Mouse (Mus musculus) gastrocnemius, postnatal 25 days (tissue): ENCODE data around the gene Slc35c2. TPM values are rescaled to one million over a fixed set of nuclear protein-coding genes. Genes with fewer than 3 reads are reported as not detected.

ENCODE experiments used
- DNase-seq: peaks from one replicate; pipeline ENCODE4 v3.0.0; 2022
- total RNA-seq, 2 experiments: library from RNA; stranded (reverse); gene quantifications; 1 replicate in 1 of 2; 2 replicates in 1 of 2; pipeline ENCODE4 v1.2.3; 2021

Slc35c2 gene
- total RNA-seq, 2 experiments from 2014 or later: 16.0 to 17.0 TPM

- DNase-seq: no peak
Measured at GRCm38 (mm10) chr2:165312381-165312780, 24.7 kb upstream of the Slc35c2 start.

GRCm38 (mm10) chr2:165311577-165311976, 23.9 kb upstream of the Slc35c2 start:
- no peak for DNase-seq

- DNase-seq: no peak
Measured at GRCm38 (mm10) chr2:165310818-165311425, 23.3 kb upstream of the Slc35c2 start.

- no peak for DNase-seq
Measured at GRCm38 (mm10) chr2:165307801-165308200, 20.1 kb upstream of the Slc35c2 start.

GRCm38 (mm10) chr2:165305438-165305837, 17.8 kb upstream of the Slc35c2 start:
- DNase-seq: no peak

GRCm38 (mm10) chr2:165304819-165305218, 17.1 kb upstream of the Slc35c2 start:
- DNase-seq: no peak

- DNase-seq: no peak
Measured at GRCm38 (mm10) chr2:165303354-165304012, 15.8 kb upstream of the Slc35c2 start.

GRCm38 (mm10) chr2:165301409-165301808, 13.7 kb upstream of the Slc35c2 start:
- no peak for DNase-seq

- DNase-seq: no peak
Measured at GRCm38 (mm10) chr2:165300885-165301284, 13.2 kb upstream of the Slc35c2 start.

GRCm38 (mm10) chr2:165300424-165300823, 12.8 kb upstream of the Slc35c2 start:
- no peak for DNase-seq

GRCm38 (mm10) chr2:165297429-165297828, 9.8 kb upstream of the Slc35c2 start:
- DNase-seq: no peak

- DNase-seq: peak; percentile 58
Measured at GRCm38 (mm10) chr2:165296571-165296970, 8.9 kb upstream of the Slc35c2 start.

- peak; percentile 66 for DNase-seq
Measured at GRCm38 (mm10) chr2:165288315-165289031, 804 bp upstream of the Slc35c2 start.

- DNase-seq: no peak
Measured at GRCm38 (mm10) chr2:165286361-165287201, 1.1 kb downstream of the Slc35c2 start.

GRCm38 (mm10) chr2:165285621-165286020, 2.0 kb downstream of the Slc35c2 start:
- no peak for DNase-seq

- DNase-seq: no peak
Measured at GRCm38 (mm10) chr2:165285034-165285433, 2.6 kb downstream of the Slc35c2 start.

GRCm38 (mm10) chr2:165284377-165284776, 3.3 kb downstream of the Slc35c2 start:
- no peak for DNase-seq

- DNase-seq: no peak
Measured at GRCm38 (mm10) chr2:165283644-165284043, 4.0 kb downstream of the Slc35c2 start.

GRCm38 (mm10) chr2:165281779-165282311, 5.8 kb downstream of the Slc35c2 start:
- DNase-seq: peak; percentile 70

- no peak for DNase-seq
Measured at GRCm38 (mm10) chr2:165279351-165279750, 8.3 kb downstream of the Slc35c2 start.

GRCm38 (mm10) chr2:165277188-165277740, 10.4 kb downstream of the Slc35c2 start:
- DNase-seq: no peak

- peak; percentile 49 for DNase-seq
Measured at GRCm38 (mm10) chr2:165275824-165276223, 11.8 kb downstream of the Slc35c2 start.
